Mouse (Mus musculus): ENCODE data around the gene Grm1. TPM values are rescaled to one million over a fixed set of nuclear protein-coding genes. Genes with fewer than 3 reads are reported as not detected.

Gene Grm1
- polyA plus RNA-seq, 1 experiment = 1.2 TPM

GRCm38 (mm10) chr10:10944003-10944402 lies 138.2 kb downstream of the Grm1 start:
- TF ChIP-seq POLR2A (IDR thresholded peaks at IDR 0.05; ENCODE audit: control insufficient read depth, extremely low read depth, insufficient read depth, low read length, poor library complexity) (no peak), CTCF (IDR thresholded peaks at IDR 0.05; ENCODE audit: borderline replicate concordance, control insufficient read depth, extremely low read depth, insufficient read depth, low read length, poor library complexity) (no peak)
- Histone ChIP-seq H3K27ac (ENCODE audit: control insufficient read depth, insufficient read depth, low read length) (no peak overlapping the region), H3K4me3 (ENCODE audit: control insufficient read depth, insufficient read depth, low read length) (no peak overlapping the region), H3K36me3 (ENCODE audit: control insufficient read depth, insufficient read depth, low read length) (no peaks in the 10 kb centered on the region), H3K27me3 (ENCODE audit: control insufficient read depth, insufficient read depth, low read length) (no peaks in the 10 kb centered on the region), H3K4me1 (replicated peaks; ENCODE audit: control insufficient read depth, insufficient read depth, low read length) (no peaks in the 10 kb centered on the region)
- no peak for DNase-seq
- 86% methylated on average over 2 of the region's 2 CpGs for WGBS

GRCm38 (mm10) chr10:10942248-10942647 lies 139.9 kb downstream of the Grm1 start:
- TF ChIP-seq CTCF (IDR thresholded peaks at IDR 0.05; ENCODE audit: borderline replicate concordance, control insufficient read depth, extremely low read depth, insufficient read depth, low read length, poor library complexity) (no peak), POLR2A (IDR thresholded peaks at IDR 0.05; ENCODE audit: control insufficient read depth, extremely low read depth, insufficient read depth, low read length, poor library complexity) (no peak)

GRCm38 (mm10) chr10:10935806-10936205 lies 146.3 kb downstream of the Grm1 start:
- Histone ChIP-seq H3K27me3 (ENCODE audit: control insufficient read depth, insufficient read depth, low read length) (no peaks in the 10 kb centered on the region), H3K27ac (ENCODE audit: control insufficient read depth, insufficient read depth, low read length) (no peak overlapping the region), H3K4me3 (ENCODE audit: control insufficient read depth, insufficient read depth, low read length) (no peak overlapping the region), H3K4me1 (replicated peaks; ENCODE audit: control insufficient read depth, insufficient read depth, low read length) (no peaks in the 10 kb centered on the region), H3K36me3 (ENCODE audit: control insufficient read depth, insufficient read depth, low read length) (no peaks in the 10 kb centered on the region)
- TF ChIP-seq CTCF (IDR thresholded peaks at IDR 0.05; ENCODE audit: borderline replicate concordance, control insufficient read depth, extremely low read depth, insufficient read depth, low read length, poor library complexity) (no peak), POLR2A (IDR thresholded peaks at IDR 0.05; ENCODE audit: control insufficient read depth, extremely low read depth, insufficient read depth, low read length, poor library complexity) (no peak)
- WGBS = 66% methylated on average over 3 of the region's 3 CpGs
- no peak for DNase-seq

More at GRCm38 (mm10) chr10:10942248-10942647, 139.9 kb downstream of the Grm1 start:
- Histone ChIP-seq H3K36me3 (ENCODE audit: control insufficient read depth, insufficient read depth, low read length) (no peaks in the 10 kb centered on the region), H3K27ac (ENCODE audit: control insufficient read depth, insufficient read depth, low read length) (no peak overlapping the region), H3K27me3 (ENCODE audit: control insufficient read depth, insufficient read depth, low read length) (no peaks in the 10 kb centered on the region), H3K4me1 (replicated peaks; ENCODE audit: control insufficient read depth, insufficient read depth, low read length) (no peaks in the 10 kb centered on the region), H3K4me3 (ENCODE audit: control insufficient read depth, insufficient read depth, low read length) (no peak overlapping the region)
- 90% methylated on average over 6 of the region's 6 CpGs for WGBS
- no peak for DNase-seq

- TF ChIP-seq CTCF (IDR thresholded peaks at IDR 0.05; ENCODE audit: borderline replicate concordance, control insufficient read depth, extremely low read depth, insufficient read depth, low read length, poor library complexity) = no peak
- no peak for TF ChIP-seq POLR2A (IDR thresholded peaks at IDR 0.05; ENCODE audit: control insufficient read depth, extremely low read depth, insufficient read depth, low read length, poor library complexity)
- Histone ChIP-seq H3K27me3 (ENCODE audit: control insufficient read depth, insufficient read depth, low read length) (no peaks in the 10 kb centered on the region), H3K36me3 (ENCODE audit: control insufficient read depth, insufficient read depth, low read length) (no peaks in the 10 kb centered on the region), H3K27ac (ENCODE audit: control insufficient read depth, insufficient read depth, low read length) (no peak overlapping the region), H3K4me3 (ENCODE audit: control insufficient read depth, insufficient read depth, low read length) (no peak overlapping the region), H3K4me1 (replicated peaks; ENCODE audit: control insufficient read depth, insufficient read depth, low read length) (no peaks in the 10 kb centered on the region)
- 98% methylated on average over 2 of the region's 2 CpGs for WGBS
- no peak for DNase-seq
Observed at GRCm38 (mm10) chr10:10929672-10930071, 152.5 kb downstream of the Grm1 start.

GRCm38 (mm10) chr10:10928798-10929366 lies 153.3 kb downstream of the Grm1 start:
- Histone ChIP-seq H3K4me3 (ENCODE audit: control insufficient read depth, insufficient read depth, low read length) (no peak overlapping the region), H3K27ac (ENCODE audit: control insufficient read depth, insufficient read depth, low read length) (no peak overlapping the region), H3K4me1 (replicated peaks; ENCODE audit: control insufficient read depth, insufficient read depth, low read length) (no peaks in the 10 kb centered on the region), H3K36me3 (ENCODE audit: control insufficient read depth, insufficient read depth, low read length) (no peaks in the 10 kb centered on the region), H3K27me3 (ENCODE audit: control insufficient read depth, insufficient read depth, low read length) (no peaks in the 10 kb centered on the region)
- TF ChIP-seq CTCF (IDR thresholded peaks at IDR 0.05; ENCODE audit: borderline replicate concordance, control insufficient read depth, extremely low read depth, insufficient read depth, low read length, poor library complexity) (no peak), POLR2A (IDR thresholded peaks at IDR 0.05; ENCODE audit: control insufficient read depth, extremely low read depth, insufficient read depth, low read length, poor library complexity) (no peak)
- WGBS = 92% methylated on average over 5 of the region's 5 CpGs
- no peak for DNase-seq

- WGBS = 90% methylated on average over 7 of the region's 7 CpGs
- H3K4me1 ChIP-seq (replicated peaks; ENCODE audit: control insufficient read depth, insufficient read depth, low read length) = no peaks in the 10 kb centered on the region
- no peaks in the 10 kb centered on the region for H3K27me3 ChIP-seq (ENCODE audit: control insufficient read depth, insufficient read depth, low read length)
- H3K27ac ChIP-seq (ENCODE audit: control insufficient read depth, insufficient read depth, low read length) = no peak overlapping the region
- TF ChIP-seq CTCF (IDR thresholded peaks at IDR 0.05; ENCODE audit: borderline replicate concordance, control insufficient read depth, extremely low read depth, insufficient read depth, low read length, poor library complexity) (no peak), POLR2A (IDR thresholded peaks at IDR 0.05; ENCODE audit: control insufficient read depth, extremely low read depth, insufficient read depth, low read length, poor library complexity) (no peak)
- DNase-seq = no peak
- H3K4me3 ChIP-seq (ENCODE audit: control insufficient read depth, insufficient read depth, low read length) = no peak overlapping the region
- no peaks in the 10 kb centered on the region for H3K36me3 ChIP-seq (ENCODE audit: control insufficient read depth, insufficient read depth, low read length)
Observed at GRCm38 (mm10) chr10:10917857-10918399, 164.2 kb downstream of the Grm1 start.
